8 mouse cellular contexts compared by ENCODE assay signal in the genomic region with DNA sequence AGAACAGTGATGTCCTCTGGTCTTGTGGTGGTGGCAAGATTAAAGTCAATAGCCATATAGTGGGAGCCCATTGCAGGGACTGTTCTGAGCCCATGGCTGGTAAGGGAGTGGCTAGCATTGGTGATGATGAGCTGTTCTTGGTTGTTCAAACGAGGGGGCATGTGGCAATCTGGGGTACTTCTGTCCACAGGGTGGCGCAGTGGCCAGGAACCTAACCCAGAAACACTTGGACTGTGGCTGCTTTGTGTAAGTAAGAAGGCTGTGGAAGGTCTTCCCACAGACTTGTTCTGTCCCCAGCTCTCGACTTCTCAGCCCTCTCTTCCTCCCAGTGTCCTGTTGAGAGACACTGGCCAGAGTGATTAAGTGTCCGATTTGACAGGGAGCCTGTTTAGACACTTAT. TPM values are rescaled to one million over a fixed set of nuclear protein-coding genes. Genes with fewer than 3 reads are reported as not detected.
A peak's percentile ranks its signal among the peaks of the same experiment; 100 is the strongest.
DNase-seq lines count a peak whose midpoint lies in the region; ATAC-seq and TF ChIP-seq lines count a peak whose summit lies in the region.

No protein-coding gene starts in this region.

- 17% methylated on average over 4 of the region's 4 CpGs for WGBS in bone marrow, adult 2 months
- 14% methylated on average over 4 of the region's 4 CpGs for WGBS in embryonic facial prominence, embryonic 13.5 days
- 11% methylated on average over 4 of the region's 4 CpGs for WGBS in hindbrain, embryonic 14.5 days
- WGBS in limb, embryonic 12.5 days: 33% methylated on average over 4 of the region's 4 CpGs
- WGBS in neural tube, embryonic 12.5 days: 32% methylated on average over 4 of the region's 4 CpGs

- peak; percentile 27 to 41 for DNase-seq in lung, adult 18-20 months
- no peak for DNase-seq in lung, postnatal 25 days (ENCODE audit: low spot score)
- DNase-seq in hindbrain, embryonic 14.5 days (ENCODE audit: low spot score): peak; percentile 78

- no peak overlapping the region for H3K9ac ChIP-seq in embryonic facial prominence, embryonic 13.5 days
- peak overlapping the region; percentile 21 for H3K9ac ChIP-seq in hindbrain, embryonic 14.5 days
- no peak overlapping the region for H3K9ac ChIP-seq in limb, embryonic 12.5 days (replicated peaks)
- H3K9ac ChIP-seq in neural tube, embryonic 12.5 days: no peak overlapping the region

- peaks cover 36% of the 10 kb centered on the region for H3K27me3 ChIP-seq in embryonic facial prominence, embryonic 13.5 days
- H3K27me3 ChIP-seq in hindbrain, embryonic 14.5 days (ENCODE audit: control insufficient read depth, insufficient read depth, low read length): no peaks in the 10 kb centered on the region
- H3K27me3 ChIP-seq in limb, embryonic 12.5 days: peaks cover 31% of the 10 kb centered on the region
- H3K27me3 ChIP-seq in neural tube, embryonic 12.5 days (replicated peaks): no peaks in the 10 kb centered on the region; the same call in 1 of the 2 replicates

- no peaks in the 10 kb centered on the region for H3K4me1 ChIP-seq in bone marrow, adult 2 months (ENCODE audit: control insufficient read depth, insufficient read depth, low read length)
- peaks cover 26% of the 10 kb centered on the region for H3K4me1 ChIP-seq in embryonic facial prominence, embryonic 13.5 days
- H3K4me1 ChIP-seq in hindbrain, embryonic 14.5 days (replicated peaks; ENCODE audit: control insufficient read depth, insufficient read depth, low read length): peaks cover 9% of the 10 kb centered on the region
- peaks cover 25% of the 10 kb centered on the region for H3K4me1 ChIP-seq in limb, embryonic 12.5 days (replicated peaks)
- H3K4me1 ChIP-seq in neural tube, embryonic 12.5 days: peaks cover 6% of the 10 kb centered on the region; the same call in 1 of the 2 replicates

- no peak overlapping the region for H3K4me3 ChIP-seq in bone marrow, adult 2 months (replicated peaks; ENCODE audit: control insufficient read depth, low read depth, low read length)
- H3K4me3 ChIP-seq in embryonic facial prominence, embryonic 13.5 days: no peak overlapping the region
- H3K4me3 ChIP-seq in hindbrain, embryonic 14.5 days (replicated peaks; ENCODE audit: low read length): no peak overlapping the region
- no peak overlapping the region for H3K4me3 ChIP-seq in limb, embryonic 12.5 days (replicated peaks)
- no peak overlapping the region for H3K4me3 ChIP-seq in neural tube, embryonic 12.5 days

- peak overlapping the region; percentile 37 for H3K4me2 ChIP-seq in embryonic facial prominence, embryonic 13.5 days
- H3K4me2 ChIP-seq in hindbrain, embryonic 14.5 days (replicated peaks): peak overlapping the region; percentile 46
- peak overlapping the region; percentile 40 for H3K4me2 ChIP-seq in limb, embryonic 12.5 days
- H3K4me2 ChIP-seq in neural tube, embryonic 12.5 days (replicated peaks): peak overlapping the region; percentile 24; the same call in 1 of the 2 replicates

- no peak for ATAC-seq in embryonic facial prominence, embryonic 13.5 days (ENCODE audit: insufficient number of reproducible peaks, insufficient read depth, low FRiP score, low TSS enrichment, low read depth)
- ATAC-seq in hindbrain, embryonic 14.5 days (ENCODE audit: low FRiP score): peak; percentile 59; the same call in 1 of the 2 replicates
- ATAC-seq in limb, embryonic 12.5 days (ENCODE audit: insufficient number of reproducible peaks, insufficient read depth, low FRiP score, low TSS enrichment, low read depth): no peak
- ATAC-seq in neural tube, embryonic 12.5 days (ENCODE audit: low FRiP score, low read depth): peak; percentile 63
- no peak; the same call in 1 of the 2 replicates for ATAC-seq in megakaryocyte, adult 5-6 weeks (ENCODE audit: poor library complexity, severe bottlenecking)

- no peaks in the 10 kb centered on the region for H3K36me3 ChIP-seq in embryonic facial prominence, embryonic 13.5 days
- H3K36me3 ChIP-seq in hindbrain, embryonic 14.5 days (replicated peaks; ENCODE audit: control insufficient read depth, insufficient read depth): no peaks in the 10 kb centered on the region
- H3K36me3 ChIP-seq in limb, embryonic 12.5 days: no peaks in the 10 kb centered on the region
- no peaks in the 10 kb centered on the region for H3K36me3 ChIP-seq in neural tube, embryonic 12.5 days

- no peak for TF ChIP-seq POLR2A in bone marrow, adult 2 months (IDR thresholded peaks at IDR 0.05; ENCODE audit: borderline replicate concordance, control insufficient read depth, low read depth, low read length)

- no peaks in the 10 kb centered on the region for H3K9me3 ChIP-seq in embryonic facial prominence, embryonic 13.5 days
- no peaks in the 10 kb centered on the region for H3K9me3 ChIP-seq in hindbrain, embryonic 14.5 days (ENCODE audit: control insufficient read depth, low read length)
- H3K9me3 ChIP-seq in limb, embryonic 12.5 days: no peaks in the 10 kb centered on the region
- no peaks in the 10 kb centered on the region for H3K9me3 ChIP-seq in neural tube, embryonic 12.5 days

- TF ChIP-seq CTCF in bone marrow, adult 2 months (IDR thresholded peaks at IDR 0.05; ENCODE audit: control insufficient read depth, insufficient read depth, low read length): peak; percentile 53; the same call in 1 of the 2 replicates

- no peak overlapping the region for H3K27ac ChIP-seq in bone marrow, adult 2 months (ENCODE audit: control insufficient read depth, insufficient read depth, low read depth, low read length, poor library complexity)
- H3K27ac ChIP-seq in embryonic facial prominence, embryonic 13.5 days: no peak overlapping the region
- peak overlapping the region; percentile 38 for H3K27ac ChIP-seq in hindbrain, embryonic 14.5 days
- no peak overlapping the region for H3K27ac ChIP-seq in limb, embryonic 12.5 days
- no peak overlapping the region for H3K27ac ChIP-seq in neural tube, embryonic 12.5 days

RNA-seq across cellular contexts. Expression of gene Kcnn3, which starts 9.0 kb away (rescaled TPM):
- polyA plus RNA-seq in bone marrow, adult 2 months (2011; ENCODE audit: insufficient read depth, insufficient read length, low replicate concordance, missing spikeins): not detected in 2 replicates
- polyA plus RNA-seq in embryonic facial prominence, embryonic 13.5 days (2015; fragmentation: Nextera tagmentation; extraction: Ambion mirVana): 1.5 and 1.7 TPM in 2 replicates
- 7.3 and 7.7 TPM in 2 replicates for polyA plus RNA-seq in hindbrain, embryonic 14.5 days (2014; fragmentation: Nextera tagmentation; extraction: Ambion mirVana)
- 1.6 and 1.9 TPM in 2 replicates for polyA plus RNA-seq in limb, embryonic 12.5 days (2016; fragmentation: Nextera tagmentation; extraction: Ambion mirVana)
- polyA plus RNA-seq in neural tube, embryonic 12.5 days (2016; fragmentation: Nextera tagmentation; extraction: Ambion mirVana): 2.7 and 3.4 TPM in 2 replicates
- not detected in 2 replicates for total RNA-seq in megakaryocyte, adult 5-6 weeks (2015)
- total RNA-seq in megakaryocyte, adult 5-6 weeks (2017): not detected in 2 replicates

RNA-seq across cellular contexts. Expression of gene Pmvk, which starts 56.6 kb away (rescaled TPM):
- 25.4 and 33.4 TPM in 2 replicates for polyA plus RNA-seq in bone marrow, adult 2 months (2011; ENCODE audit: insufficient read depth, insufficient read length, low replicate concordance, missing spikeins)
- 49.3 and 57.5 TPM in 2 replicates for polyA plus RNA-seq in embryonic facial prominence, embryonic 13.5 days (2015; fragmentation: Nextera tagmentation; extraction: Ambion mirVana)
- polyA plus RNA-seq in hindbrain, embryonic 14.5 days (2014; fragmentation: Nextera tagmentation; extraction: Ambion mirVana): 117 and 121 TPM in 2 replicates
- 53.4 and 55.1 TPM in 2 replicates for polyA plus RNA-seq in limb, embryonic 12.5 days (2016; fragmentation: Nextera tagmentation; extraction: Ambion mirVana)
- 81.6 and 84.1 TPM in 2 replicates for polyA plus RNA-seq in neural tube, embryonic 12.5 days (2016; fragmentation: Nextera tagmentation; extraction: Ambion mirVana)
- 13.7 and 14.2 TPM in 2 replicates for total RNA-seq in megakaryocyte, adult 5-6 weeks (2015)
- total RNA-seq in megakaryocyte, adult 5-6 weeks (2017): 16.2 and 22.4 TPM in 2 replicates

Comparison
In these comparisons a context has a peak if more than half of its experiments do, and no peak if none do; other contexts are left out.
1. ATAC-seq: peak in hindbrain, embryonic 14.5 days (single experiment) and neural tube, embryonic 12.5 days (single experiment); none in embryonic facial prominence, embryonic 13.5 days (single experiment), limb, embryonic 12.5 days (single experiment) and megakaryocyte, adult 5-6 weeks (single experiment).
2. Peak in every context shown above with its lines, with median percentiles within 50 percentile points of each other: H3K4me2 ChIP-seq.